10 mouse cellular contexts compared by ENCODE assay signal in genomic region chr14:120803739-120804138, GRCm38 (mm10).
DNase-seq lines count a peak whose midpoint lies in the region; ATAC-seq and TF ChIP-seq lines count a peak whose summit lies in the region.
"Had no signal": no experiment of that assay in that cellular context is flagged by ENCODE, and none has a peak within 500 bp of the region (broad histone marks: within the 10 kb centered on the region; RNA-seq: fewer than 3 reads in every experiment).

No protein-coding gene starts in this region.

- no peak for ATAC-seq in kidney, postnatal 0 days (replicated peaks; ENCODE audit: low FRiP score, low read depth)
- ATAC-seq in hindbrain, embryonic 15.5 days (ENCODE audit: low FRiP score, low read depth): no peak
- ATAC-seq in neural tube, embryonic 15.5 days (ENCODE audit: low FRiP score): no peak
- ATAC-seq in inflammation-experienced regulatory T-cells, adult 6 months: no peak
- ATAC-seq: Patski had no signal

- H3K36me3 ChIP-seq in kidney, postnatal 0 days (ENCODE audit: insufficient read depth, low read length): no peaks in the 10 kb centered on the region
- no peaks in the 10 kb centered on the region for H3K36me3 ChIP-seq in kidney, adult 2 months (ENCODE audit: control insufficient read depth, insufficient read depth, low read length)
- H3K36me3 ChIP-seq in hindbrain, embryonic 15.5 days: no peaks in the 10 kb centered on the region
- H3K36me3 ChIP-seq in neural tube, embryonic 15.5 days: no peaks in the 10 kb centered on the region

- DNase-seq in kidney, postnatal 0 days (ENCODE audit: low spot score): no peak
- DNase-seq in kidney, adult 2 months: no peak
- peak; percentile 85 for DNase-seq in embryo, embryonic 10.5 days (ENCODE audit: low spot score)
- DNase-seq in lung, postnatal 14 days: no peak
- DNase-seq in kidney, postnatal 10 days: no peak

- H3K4me3 ChIP-seq in kidney, postnatal 0 days (replicated peaks; ENCODE audit: low read depth, low read length): no peak overlapping the region
- H3K4me3 ChIP-seq in kidney, adult 2 months (ENCODE audit: insufficient read depth, low read depth, low read length): no peak overlapping the region
- no peak overlapping the region for H3K4me3 ChIP-seq in hindbrain, embryonic 15.5 days
- no peak overlapping the region for H3K4me3 ChIP-seq in neural tube, embryonic 15.5 days (replicated peaks)
- H3K4me3 ChIP-seq: erythroblast, embryonic 14.5 days had no signal

- TF ChIP-seq POLR2A in kidney, adult 2 months (IDR thresholded peaks at IDR 0.05; ENCODE audit: low read depth, low read length): no peak

- no peaks in the 10 kb centered on the region for H3K4me1 ChIP-seq in kidney, postnatal 0 days (replicated peaks; ENCODE audit: insufficient read depth, low read length)
- H3K4me1 ChIP-seq in kidney, adult 2 months (ENCODE audit: control insufficient read depth, insufficient read depth, low read length): peaks cover 3% of the 10 kb centered on the region; the same call in 1 of the 2 replicates
- peaks cover 13% of the 10 kb centered on the region; the same call in 1 of the 2 replicates for H3K4me1 ChIP-seq in hindbrain, embryonic 15.5 days (replicated peaks)
- H3K4me1 ChIP-seq in neural tube, embryonic 15.5 days: peaks cover 9% of the 10 kb centered on the region; the same call in 1 of the 2 replicates

- peak overlapping the region; percentile 5; the same call in 1 of the 2 replicates for H3K4me2 ChIP-seq in kidney, postnatal 0 days (ENCODE audit: low read length)
- H3K4me2 ChIP-seq in hindbrain, embryonic 15.5 days: peak overlapping the region; percentile 36
- H3K4me2 ChIP-seq in neural tube, embryonic 15.5 days: peak overlapping the region; percentile 39

- H3K27ac ChIP-seq in kidney, postnatal 0 days: no peak overlapping the region
- H3K27ac ChIP-seq in kidney, adult 2 months (ENCODE audit: insufficient read depth, low read depth, low read length): no peak overlapping the region
- H3K27ac ChIP-seq in hindbrain, embryonic 15.5 days (replicated peaks): no peak overlapping the region
- no peak overlapping the region for H3K27ac ChIP-seq in neural tube, embryonic 15.5 days (replicated peaks)

- H3K9me3 ChIP-seq in kidney, postnatal 0 days (replicated peaks; ENCODE audit: low read length): no peaks in the 10 kb centered on the region
- no peaks in the 10 kb centered on the region for H3K9me3 ChIP-seq in hindbrain, embryonic 15.5 days
- no peaks in the 10 kb centered on the region for H3K9me3 ChIP-seq in neural tube, embryonic 15.5 days (replicated peaks)

- no peak for TF ChIP-seq CTCF in kidney, postnatal 0 days (IDR thresholded peaks at IDR 0.05; ENCODE audit: low read depth)
- TF ChIP-seq CTCF in kidney, adult 2 months (conservative IDR thresholded peaks at IDR 0.05; ENCODE audit: insufficient read depth, insufficient read length, low read depth, low read length): no peak

- WGBS in kidney, postnatal 0 days: 15% methylated on average over 12 of the region's 12 CpGs
- 24% methylated on average over 12 of the region's 12 CpGs for WGBS in kidney, adult 2 months
- 1% methylated on average over 12 of the region's 12 CpGs for WGBS in hindbrain, embryonic 15.5 days
- 4% methylated on average over 12 of the region's 12 CpGs for WGBS in neural tube, embryonic 15.5 days

- no peak overlapping the region for H3K9ac ChIP-seq in kidney, postnatal 0 days (ENCODE audit: low read depth, low read length)
- no peak overlapping the region for H3K9ac ChIP-seq in hindbrain, embryonic 15.5 days
- H3K9ac ChIP-seq in neural tube, embryonic 15.5 days (replicated peaks): no peak overlapping the region

- no peaks in the 10 kb centered on the region for H3K27me3 ChIP-seq in kidney, postnatal 0 days (ENCODE audit: insufficient read depth, low read length)
- H3K27me3 ChIP-seq in kidney, adult 2 months (replicated peaks; ENCODE audit: control insufficient read depth, insufficient read depth, low read length): no peaks in the 10 kb centered on the region
- no peaks in the 10 kb centered on the region for H3K27me3 ChIP-seq in hindbrain, embryonic 15.5 days
- no peaks in the 10 kb centered on the region for H3K27me3 ChIP-seq in neural tube, embryonic 15.5 days (replicated peaks)
